Mouse (Mus musculus) cortical plate, adult 2 months (tissue): ENCODE data around the gene Tgif2.

Experiments used
- CTCF ChIP-seq: fragments of 200-500 bp; IDR thresholded peaks from 2 replicates; pipeline ENCODE4 v1.5.1; 2011; ENCODE audit warnings: mild to moderate bottlenecking, control low read depth, low read length; ENCODE audit not compliant: insufficient read depth; ENCODE audit errors: extremely low read depth
- POLR2A ChIP-seq: fragments of 200-500 bp; IDR thresholded peaks from 2 replicates; pipeline ENCODE4 v1.6.1; 2011; ENCODE audit warnings: mild to moderate bottlenecking, low read length, control low read depth; ENCODE audit not compliant: insufficient read depth; ENCODE audit errors: extremely low read depth

- TF ChIP-seq POLR2A, result no peak
- no peak for TF ChIP-seq CTCF
These were observed 2.9 kb downstream of the Tgif2 start for GRCm38 (mm10) chr2:156842711-156843110.
